Mouse (Mus musculus): ENCODE data around the gene Tmem131l.

Tmem131l gene

GRCm38 (mm10) chr3:84046206-84046605, 6.2 kb upstream of the Tmem131l start:
- no peak for DNase-seq

GRCm38 (mm10) chr3:84041739-84042138, 1.8 kb upstream of the Tmem131l start:
- no peak for DNase-seq

- peak; percentile 69 to 72 for DNase-seq
Observed at GRCm38 (mm10) chr3:84040476-84041082, 604 bp upstream of the Tmem131l start.

- peak; percentile 71 to 84 for DNase-seq
Observed at GRCm38 (mm10) chr3:84038981-84039645, 862 bp downstream of the Tmem131l start.

- no peak for DNase-seq
Observed at GRCm38 (mm10) chr3:84038126-84038525, 1.8 kb downstream of the Tmem131l start.

GRCm38 (mm10) chr3:84037536-84037935, 2.4 kb downstream of the Tmem131l start:
- no peak for DNase-seq

GRCm38 (mm10) chr3:84036866-84037265, 3.1 kb downstream of the Tmem131l start:
- no peak for DNase-seq

GRCm38 (mm10) chr3:84035728-84036364, 4.1 kb downstream of the Tmem131l start:
- no peak for DNase-seq

- DNase-seq = no peak
Observed at GRCm38 (mm10) chr3:84034115-84034780, 5.7 kb downstream of the Tmem131l start.

GRCm38 (mm10) chr3:84032933-84033730, 6.8 kb downstream of the Tmem131l start:
- DNase-seq = no peak

GRCm38 (mm10) chr3:84032419-84032818, 7.6 kb downstream of the Tmem131l start:
- no peak for DNase-seq

- DNase-seq = no peak
Observed at GRCm38 (mm10) chr3:84031216-84031615, 8.8 kb downstream of the Tmem131l start.

- no peak for DNase-seq
Observed at GRCm38 (mm10) chr3:84028968-84029367, 11.0 kb downstream of the Tmem131l start.

GRCm38 (mm10) chr3:84027691-84028159, 12.2 kb downstream of the Tmem131l start:
- no peak for DNase-seq

GRCm38 (mm10) chr3:84024512-84025072, 15.4 kb downstream of the Tmem131l start:
- no peak for DNase-seq

- no peak for DNase-seq
Observed at GRCm38 (mm10) chr3:84022723-84023122, 17.3 kb downstream of the Tmem131l start.

- DNase-seq = no peak
Observed at GRCm38 (mm10) chr3:84022201-84022584, 17.8 kb downstream of the Tmem131l start.

- no peak for DNase-seq
Observed at GRCm38 (mm10) chr3:84021217-84022200, 18.5 kb downstream of the Tmem131l start.

- no peak for DNase-seq
Observed at GRCm38 (mm10) chr3:84020528-84020927, 19.4 kb downstream of the Tmem131l start.

- DNase-seq = no peak
Observed at GRCm38 (mm10) chr3:84015484-84016016, 24.4 kb downstream of the Tmem131l start.

Data from lung, postnatal 4 days (tissue).